Mouse (Mus musculus): ENCODE measurements around the gene Lin28a. TPM values are rescaled to one million over a fixed set of nuclear protein-coding genes. Genes with fewer than 3 reads are reported as not detected.

Lin28a gene
- polyA plus RNA-seq (2015; fragmentation: Nextera tagmentation; extraction: Ambion mirVana) = 0.05 and 0.10 TPM in 2 replicates

DNA sequence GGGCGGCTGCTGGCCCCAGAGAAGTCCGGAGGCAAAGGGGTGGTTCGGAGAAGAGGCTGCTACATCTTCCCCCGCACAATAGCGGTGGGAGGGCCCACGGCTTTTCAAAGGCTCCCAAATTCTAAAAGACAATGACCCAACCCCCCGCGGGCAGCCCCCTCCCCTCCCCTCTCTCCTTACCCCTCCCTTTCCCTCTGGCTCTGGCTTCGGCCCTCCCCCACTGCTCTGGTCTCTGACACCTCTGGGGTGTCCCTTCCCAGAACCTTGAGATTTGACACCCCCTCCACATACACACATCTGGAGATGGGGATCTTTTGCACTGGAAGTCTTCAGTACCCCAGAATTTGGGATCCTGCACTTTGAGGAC, at the start of gene Lin28a:
TSS of gene Lin28a (minus strand) at position 63 of the 367 bp plus-strand sequence.
- Histone ChIP-seq H3K27me3 (replicated peaks) (peaks cover 42% of the 10 kb centered on the region), H3K4me3 (replicated peaks) (peak within 1 kb of the TSS; percentile 13; the same call in 1 of the 2 replicates), H3K4me2 (replicated peaks) (peak within 1 kb of the TSS; percentile 49), H3K9me3 (no peaks in the 10 kb centered on the region), H3K9ac (no peak within 1 kb of the TSS), H3K36me3 (no peaks in the 10 kb centered on the region), H3K27ac (no peak within 1 kb of the TSS), H3K4me1 (replicated peaks) (peaks cover 21% of the 10 kb centered on the region)
- WGBS = 2% methylated on average over 9 of the region's 9 CpGs
- no peak for ATAC-seq

DNA sequence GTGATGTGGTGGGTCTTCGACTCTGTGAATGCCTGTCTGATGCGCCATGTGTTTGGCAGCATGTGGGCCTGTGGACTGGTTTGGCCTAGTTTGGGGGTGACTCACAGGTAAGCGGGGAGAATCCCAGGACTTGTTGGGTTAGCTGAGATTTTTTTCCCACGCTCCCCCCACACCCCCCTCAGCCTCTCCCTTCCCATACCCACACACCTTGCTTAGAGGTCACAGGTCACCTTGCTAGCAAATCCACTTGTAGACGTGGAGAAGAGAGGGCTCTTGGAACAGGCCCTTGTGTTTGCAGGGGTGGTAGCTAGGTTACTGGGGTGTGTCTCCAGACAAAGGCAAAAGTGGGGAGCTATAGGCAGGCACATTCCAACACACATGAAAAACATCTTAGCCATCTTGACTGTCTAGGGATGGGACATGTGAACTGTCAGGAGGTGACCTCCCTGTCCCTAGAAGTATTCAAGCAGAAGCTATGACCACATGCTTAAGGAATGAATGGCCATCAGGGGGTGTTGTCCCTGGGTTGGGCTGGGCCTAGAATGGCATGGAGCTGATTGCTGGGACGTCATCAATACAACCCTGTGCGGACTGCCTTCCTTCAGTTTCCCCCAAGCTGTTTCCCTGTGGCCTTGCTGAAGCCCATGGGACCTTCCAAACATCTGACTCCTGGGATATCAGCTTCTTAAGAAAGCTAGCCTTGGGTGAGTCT, 49.3 kb upstream of the Lin28a start:
- Histone ChIP-seq H3K27me3 (replicated peaks) (peaks cover 5% of the 10 kb centered on the region; the same call in 1 of the 2 replicates), H3K9ac (no peak overlapping the region), H3K9me3 (no peaks in the 10 kb centered on the region), H3K4me1 (replicated peaks) (peaks cover 5% of the 10 kb centered on the region; the same call in 1 of the 2 replicates), H3K27ac (peak overlapping the region; percentile 61), H3K4me2 (replicated peaks) (peak overlapping the region; percentile 52), H3K4me3 (replicated peaks) (0 out of 2 replicates have a peak overlapping the region, but pooled peaks have one; percentile 14), H3K36me3 (no peaks in the 10 kb centered on the region)
- 63% methylated on average over 7 of the region's 7 CpGs for WGBS
- ATAC-seq = peak; percentile 23

DNA sequence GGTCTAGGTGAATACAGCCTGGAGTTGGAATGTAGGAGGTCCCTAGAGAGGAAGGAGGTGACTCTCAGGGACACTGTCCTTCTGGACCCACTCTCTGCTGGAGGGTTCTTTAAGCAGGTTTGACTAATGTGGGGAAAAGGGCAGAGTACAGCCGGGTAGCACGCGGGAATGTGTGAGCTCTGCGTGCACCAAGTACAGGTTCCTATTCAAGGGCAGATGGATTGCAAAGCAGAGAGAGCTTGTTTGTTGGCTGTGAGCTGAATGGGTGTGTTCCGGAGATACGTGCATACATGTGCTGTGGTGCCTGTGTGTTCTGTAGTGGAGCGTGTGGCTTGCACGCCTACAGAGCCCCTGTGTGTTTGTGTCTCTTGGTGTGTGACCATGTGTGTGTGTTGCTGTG, 48.7 kb upstream of the Lin28a start:
- H3K36me3 ChIP-seq = no peaks in the 10 kb centered on the region
- 70% methylated on average over 8 of the region's 8 CpGs for WGBS
- peak; percentile 68 for ATAC-seq
- no peak overlapping the region for H3K9ac ChIP-seq
- no peaks in the 10 kb centered on the region for H3K9me3 ChIP-seq
- peaks cover 5% of the 10 kb centered on the region; the same call in 1 of the 2 replicates for H3K27me3 ChIP-seq (replicated peaks)
- H3K27ac ChIP-seq = peak overlapping the region; percentile 61
- peak overlapping the region; percentile 23; the same call in 1 of the 2 replicates for H3K4me3 ChIP-seq (replicated peaks)
- H3K4me1 ChIP-seq (replicated peaks) = peaks cover 5% of the 10 kb centered on the region; the same call in 1 of the 2 replicates
- peak overlapping the region; percentile 52 for H3K4me2 ChIP-seq (replicated peaks)

DNA sequence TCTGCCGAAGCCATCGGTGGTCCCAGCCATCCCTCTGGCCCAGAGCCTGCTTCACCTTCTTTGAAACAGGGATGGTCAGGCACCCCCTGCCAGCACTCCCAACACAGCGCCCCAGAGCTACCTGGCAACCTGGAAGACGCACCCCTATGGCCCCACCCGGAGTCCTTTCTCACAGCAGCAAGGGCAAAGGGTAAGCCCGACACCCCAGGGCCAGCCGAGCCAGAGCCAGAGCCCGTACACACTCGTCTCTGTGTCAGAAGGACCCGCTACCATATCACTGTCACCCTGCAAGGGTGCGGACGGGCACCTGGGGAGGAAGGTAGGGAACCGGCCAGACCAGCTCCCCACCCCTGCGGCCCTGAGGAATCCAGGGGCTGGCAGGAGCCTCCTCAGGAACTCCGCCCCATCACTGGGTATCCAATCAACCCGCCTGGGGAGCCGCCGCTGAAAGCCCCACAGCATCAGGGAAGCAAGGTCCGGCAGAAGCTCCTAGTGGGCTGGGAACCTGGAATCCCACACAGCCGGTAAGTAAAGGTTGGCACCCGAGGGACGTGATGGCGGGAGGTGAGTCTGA, 46.9 kb upstream of the Lin28a start:
- Histone ChIP-seq H3K36me3 (no peaks in the 10 kb centered on the region), H3K27me3 (replicated peaks) (peaks cover 5% of the 10 kb centered on the region; the same call in 1 of the 2 replicates), H3K9ac (0 out of 2 replicates have a peak overlapping the region, but pooled peaks have one; percentile 18), H3K9me3 (no peaks in the 10 kb centered on the region), H3K4me2 (replicated peaks) (peak overlapping the region; percentile 52), H3K4me3 (replicated peaks) (peak overlapping the region; percentile 35), H3K4me1 (replicated peaks) (peaks cover 13% of the 10 kb centered on the region; the same call in 1 of the 2 replicates), H3K27ac (peak overlapping the region; percentile 41; the same call in 1 of the 2 replicates)
- 16% methylated on average over 23 of the region's 23 CpGs for WGBS
- peak; percentile 24 for ATAC-seq

DNA sequence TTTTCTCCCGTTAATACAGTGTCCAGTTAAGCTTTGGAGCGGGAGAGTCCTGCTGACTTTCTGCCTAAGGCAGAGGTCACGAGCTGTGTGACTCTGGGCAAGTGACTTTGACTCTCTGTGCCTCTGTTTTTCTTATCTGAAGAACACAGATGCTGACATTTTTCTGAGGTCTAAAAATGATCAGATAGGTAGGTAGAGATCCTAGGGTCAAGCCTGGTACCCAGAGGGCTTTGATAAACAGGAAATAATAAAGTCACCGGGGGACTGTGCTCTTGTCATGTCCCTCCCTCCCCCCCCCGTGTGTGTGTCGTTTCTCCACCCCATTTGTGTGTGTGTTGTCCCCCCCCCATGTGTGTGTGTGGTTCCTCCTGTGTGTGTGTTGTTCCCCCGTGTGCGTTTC, 43.9 kb upstream of the Lin28a start:
- no peaks in the 10 kb centered on the region for H3K9me3 ChIP-seq
- no peak overlapping the region for H3K4me2 ChIP-seq (replicated peaks)
- no peak overlapping the region for H3K4me3 ChIP-seq (replicated peaks)
- H3K27ac ChIP-seq = peak overlapping the region; percentile 67
- peaks cover 20% of the 10 kb centered on the region; the same call in 1 of the 2 replicates for H3K4me1 ChIP-seq (replicated peaks)
- no peak; the same call in 1 of the 2 replicates for ATAC-seq
- no peaks in the 10 kb centered on the region for H3K36me3 ChIP-seq
- no peak overlapping the region for H3K9ac ChIP-seq
- WGBS = 58% methylated on average over 8 of the region's 8 CpGs
- H3K27me3 ChIP-seq (replicated peaks) = peaks cover 5% of the 10 kb centered on the region; the same call in 1 of the 2 replicates

DNA sequence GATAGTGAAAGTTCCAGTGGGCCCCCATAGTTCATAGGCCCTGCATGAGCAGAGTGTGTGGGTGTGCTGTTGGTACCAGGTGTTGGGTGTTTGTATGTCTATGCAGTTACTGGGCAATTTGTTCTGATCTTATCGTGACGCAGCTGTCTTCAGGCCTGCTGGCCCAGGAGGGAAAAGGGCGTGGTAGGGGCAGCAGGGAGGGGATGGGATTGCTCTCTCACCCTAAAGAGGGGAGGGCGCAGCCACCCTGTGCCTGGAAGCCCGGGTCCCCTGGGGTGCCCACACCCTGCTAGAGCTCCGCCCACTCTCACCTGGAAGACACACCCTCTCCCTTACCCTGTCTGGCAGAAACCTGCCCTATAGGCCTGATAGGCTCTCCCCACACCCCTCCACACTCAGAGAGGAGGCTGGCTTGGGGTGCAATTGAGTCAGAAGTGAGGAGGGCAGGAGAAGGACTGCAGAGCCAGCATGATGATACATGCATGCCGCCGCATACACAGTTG, 43.4 kb upstream of the Lin28a start:
- H3K9ac ChIP-seq = no peak overlapping the region
- no peaks in the 10 kb centered on the region for H3K9me3 ChIP-seq
- peaks cover 5% of the 10 kb centered on the region; the same call in 1 of the 2 replicates for H3K27me3 ChIP-seq (replicated peaks)
- peak; percentile 88 for ATAC-seq
- H3K4me1 ChIP-seq (replicated peaks) = peaks cover 20% of the 10 kb centered on the region; the same call in 1 of the 2 replicates
- H3K36me3 ChIP-seq = no peaks in the 10 kb centered on the region
- H3K4me2 ChIP-seq (replicated peaks) = no peak overlapping the region
- no peak overlapping the region for H3K4me3 ChIP-seq (replicated peaks)
- WGBS = 36% methylated on average over 8 of the region's 8 CpGs
- peak overlapping the region; percentile 67 for H3K27ac ChIP-seq

DNA sequence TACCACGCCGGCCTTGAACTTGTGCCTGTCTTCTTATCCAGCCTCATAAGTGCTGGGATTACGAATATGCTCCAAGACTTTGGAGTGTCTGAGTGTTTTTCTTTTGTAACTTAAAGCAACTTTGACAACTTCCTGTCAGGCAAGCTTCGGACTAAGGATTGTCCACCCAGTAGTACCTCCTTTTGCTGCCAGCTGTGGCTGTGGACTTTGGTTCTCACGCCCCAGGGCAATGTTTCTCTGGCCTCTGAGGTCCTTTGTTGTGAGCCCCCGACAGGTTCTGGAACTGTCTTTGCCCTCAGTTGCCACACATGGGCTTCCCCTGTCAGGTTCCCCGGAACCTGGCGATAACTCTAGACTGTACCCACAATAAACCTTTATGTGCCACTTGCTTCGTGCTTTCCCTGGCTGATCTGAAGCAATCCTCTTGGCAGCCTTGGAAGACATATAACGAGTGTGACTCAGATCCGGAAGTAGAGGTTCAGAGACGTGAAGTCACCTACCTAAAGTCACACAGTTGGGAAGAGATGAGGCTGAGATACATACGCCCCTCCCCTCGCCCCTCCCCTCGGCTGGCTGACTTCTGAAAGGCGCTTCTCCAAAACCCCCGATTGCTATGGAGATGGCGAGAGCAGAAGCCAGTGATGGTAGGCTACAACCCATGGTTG, 42.7 kb upstream of the Lin28a start:
- Histone ChIP-seq H3K4me3 (replicated peaks) (no peak overlapping the region), H3K9me3 (no peaks in the 10 kb centered on the region), H3K4me2 (replicated peaks) (no peak overlapping the region), H3K27me3 (replicated peaks) (peaks cover 5% of the 10 kb centered on the region; the same call in 1 of the 2 replicates), H3K27ac (peak overlapping the region; percentile 67), H3K4me1 (replicated peaks) (peaks cover 15% of the 10 kb centered on the region; the same call in 1 of the 2 replicates), H3K9ac (no peak overlapping the region), H3K36me3 (no peaks in the 10 kb centered on the region)
- ATAC-seq = peak; percentile 30
- WGBS = 50% methylated on average over 18 of the region's 18 CpGs

DNA sequence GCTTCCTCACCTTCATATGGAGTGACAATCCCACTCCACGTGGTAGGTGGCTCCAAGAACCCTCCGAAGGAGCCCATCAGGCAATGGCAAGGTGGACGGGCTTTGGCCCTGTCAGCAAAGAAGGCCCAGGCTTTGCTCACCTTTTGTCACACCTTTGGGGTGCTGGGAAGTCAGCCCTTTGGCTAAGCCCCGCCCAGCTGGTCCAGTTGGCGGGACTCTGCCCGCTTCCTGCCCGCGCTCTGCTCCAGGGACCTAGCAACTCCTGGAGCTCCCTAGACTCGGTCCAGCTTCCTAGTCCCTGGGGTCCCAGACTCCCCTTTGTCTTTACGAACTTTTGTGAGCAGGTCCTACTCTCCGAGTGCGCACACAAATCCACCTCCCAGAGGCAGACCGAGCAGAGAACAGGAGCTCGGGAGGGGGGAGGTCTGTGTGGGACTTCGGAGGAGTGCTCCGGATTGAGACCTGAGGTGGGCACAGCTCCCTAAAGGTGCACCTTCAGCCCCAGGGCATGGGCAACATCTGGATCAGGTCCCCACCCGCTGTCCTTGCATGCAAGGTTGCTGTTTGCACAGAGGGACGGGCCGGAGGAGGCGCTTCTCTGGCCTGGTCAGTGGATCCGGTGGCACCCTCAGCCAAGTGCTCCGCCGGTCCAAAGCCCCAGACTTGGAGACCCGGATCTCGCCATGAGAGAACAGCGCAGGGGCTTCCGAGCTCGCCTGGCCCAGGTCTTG, 41.7 kb upstream of the Lin28a start, which contains the start of gene Crybg2:
TSS of gene Crybg2 (plus strand) at position 681 of the 731 bp plus-strand sequence.
- no peak within 1 kb of the TSS for H3K4me2 ChIP-seq (replicated peaks)
- peaks cover 1% of the 10 kb centered on the region; the same call in 1 of the 2 replicates for H3K27me3 ChIP-seq (replicated peaks)
- 47% methylated on average over 28 of the region's 28 CpGs for WGBS
- H3K9me3 ChIP-seq = no peaks in the 10 kb centered on the region
- ATAC-seq = no peak
- no peak within 1 kb of the TSS for H3K9ac ChIP-seq
- no peak within 1 kb of the TSS for H3K4me3 ChIP-seq (replicated peaks)
- peaks cover 15% of the 10 kb centered on the region; the same call in 1 of the 2 replicates for H3K4me1 ChIP-seq (replicated peaks)
- no peaks in the 10 kb centered on the region for H3K36me3 ChIP-seq
- peak within 1 kb of the TSS; percentile 67 for H3K27ac ChIP-seq

DNA sequence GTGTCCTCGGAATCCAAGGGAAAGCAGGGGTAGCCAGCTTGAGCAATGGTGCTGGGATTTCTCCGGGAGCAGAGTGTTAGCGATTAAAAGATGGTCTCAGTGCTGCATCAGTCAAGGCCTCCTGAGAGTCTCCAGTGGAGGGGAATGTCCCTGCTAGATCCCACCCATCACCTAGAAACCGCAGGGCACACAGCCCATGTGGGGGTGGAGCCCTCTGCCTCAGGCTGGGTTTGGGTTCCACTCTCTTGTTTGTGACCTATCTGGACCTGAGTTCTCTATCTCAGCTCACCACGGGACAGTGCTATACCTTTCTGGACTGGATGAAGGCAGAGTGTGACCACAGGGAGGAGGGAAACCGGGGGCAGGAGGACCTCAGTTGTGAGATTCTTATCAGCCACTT, 40.3 kb upstream of the Lin28a start:
- Histone ChIP-seq H3K4me2 (replicated peaks) (no peak overlapping the region; the same call in 1 of the 2 replicates), H3K27ac (no peak overlapping the region), H3K27me3 (replicated peaks) (no peaks in the 10 kb centered on the region; the same call in 1 of the 2 replicates), H3K4me1 (replicated peaks) (peaks cover 15% of the 10 kb centered on the region; the same call in 1 of the 2 replicates), H3K4me3 (replicated peaks) (no peak overlapping the region), H3K9ac (no peak overlapping the region), H3K36me3 (no peaks in the 10 kb centered on the region), H3K9me3 (no peaks in the 10 kb centered on the region)
- WGBS = 82% methylated on average over 6 of the region's 6 CpGs
- ATAC-seq = no peak

DNA sequence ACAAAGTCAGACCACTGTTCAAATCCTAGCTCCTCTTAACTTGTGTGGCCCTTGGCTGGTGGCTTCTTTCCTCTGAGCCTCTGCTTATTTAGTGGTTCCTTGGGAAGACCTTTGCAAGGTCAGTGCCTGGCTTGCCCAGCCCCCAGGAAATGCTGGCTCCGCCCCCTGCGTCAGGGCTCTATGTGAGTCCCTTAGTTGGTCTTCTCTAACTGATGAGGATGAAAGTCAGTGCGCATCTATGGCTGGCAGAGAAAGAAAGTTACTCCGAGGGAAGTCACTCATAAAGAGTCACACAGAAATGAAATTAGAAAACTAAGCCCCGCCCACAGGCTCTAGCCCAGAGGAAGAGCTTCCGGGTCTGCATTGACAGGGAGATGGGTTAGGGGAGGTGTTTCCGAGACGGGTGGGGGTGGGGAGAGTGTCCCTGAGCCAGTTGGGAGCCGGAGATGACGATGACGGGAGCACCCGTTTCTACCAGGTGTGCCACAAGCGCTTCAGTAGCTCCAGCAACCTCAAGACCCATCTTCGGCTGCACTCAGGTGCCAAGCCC, 39.6 kb upstream of the Lin28a start:
- Histone ChIP-seq H3K9ac (no peak overlapping the region; the same call in 1 of the 2 replicates), H3K4me1 (replicated peaks) (peaks cover 15% of the 10 kb centered on the region; the same call in 1 of the 2 replicates), H3K4me3 (replicated peaks) (no peak overlapping the region), H3K27ac (no peak overlapping the region), H3K36me3 (no peaks in the 10 kb centered on the region), H3K9me3 (no peaks in the 10 kb centered on the region), H3K4me2 (replicated peaks) (peak overlapping the region; percentile 36), H3K27me3 (replicated peaks) (no peaks in the 10 kb centered on the region; the same call in 1 of the 2 replicates)
- WGBS = 19% methylated on average over 14 of the region's 14 CpGs
- ATAC-seq = no peak

DNA sequence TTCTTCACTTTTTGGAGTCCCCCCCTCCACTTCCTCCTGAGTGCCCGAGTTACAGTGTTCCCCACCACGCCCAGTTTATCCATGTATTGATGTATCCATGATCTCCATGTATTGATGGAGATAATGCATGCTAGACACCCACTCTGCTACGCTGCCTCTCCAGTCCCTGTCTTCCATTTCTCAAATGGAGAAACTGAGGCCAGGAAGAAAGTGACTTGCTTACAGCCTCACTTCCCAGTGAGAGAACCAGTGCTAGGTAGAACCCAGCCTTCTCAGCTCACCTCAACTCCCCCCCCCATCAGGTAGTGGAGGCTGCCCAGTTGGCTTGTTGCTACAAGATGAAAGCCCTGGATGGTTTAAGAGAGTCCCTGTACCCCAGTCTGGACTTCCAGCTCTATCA, 34.9 kb upstream of the Lin28a start, which contains the start of gene Zfp683:
TSS of gene Zfp683 (plus strand) at position 301 of the 400 bp plus-strand sequence.
- WGBS = 81% methylated on average over 3 of the region's 3 CpGs
- Histone ChIP-seq H3K9me3 (no peaks in the 10 kb centered on the region), H3K4me1 (replicated peaks) (0 out of 2 replicates have a peak, but pooled peaks cover 6% of the 10 kb centered on the region), H3K27ac (no peak within 1 kb of the TSS), H3K4me2 (replicated peaks) (no peak within 1 kb of the TSS), H3K4me3 (replicated peaks) (no peak within 1 kb of the TSS), H3K9ac (no peak within 1 kb of the TSS), H3K27me3 (replicated peaks) (no peaks in the 10 kb centered on the region; the same call in 1 of the 2 replicates), H3K36me3 (no peaks in the 10 kb centered on the region)
- ATAC-seq = no peak

All from intestine, embryonic 15.5 days (tissue).